Mouse (Mus musculus): ENCODE measurements around the gene Ass1. TPM values are rescaled to one million over a fixed set of nuclear protein-coding genes. Genes with fewer than 3 reads are reported as not detected.
"Not testable (repeated sequence)": the region's sequence is repeated elsewhere in the genome, so short reads cannot be mapped to it uniquely, and the experiment has no call there.

Ass1 gene
- polyA plus RNA-seq, 1 experiment from 2014 or later: 7.3 TPM

DNA sequence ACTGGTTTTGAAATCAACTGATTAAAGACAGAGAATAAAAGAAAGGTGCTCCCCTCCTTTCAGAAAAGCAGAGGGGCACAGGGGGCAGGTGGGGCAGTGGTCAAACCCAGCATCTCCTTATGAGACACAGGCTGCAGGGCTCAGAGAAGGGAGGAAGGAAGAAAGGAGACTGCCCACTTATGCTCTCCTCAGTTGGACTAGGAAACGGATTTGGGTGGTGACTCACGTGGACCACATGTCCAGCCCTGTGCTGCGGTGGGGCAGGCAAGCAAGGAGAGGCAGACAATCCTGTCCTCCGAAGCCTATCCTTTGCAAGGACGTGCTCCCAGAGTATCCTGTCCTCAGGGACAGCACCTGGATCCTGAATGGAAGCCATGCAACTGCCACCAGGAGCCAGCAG, 54.6 kb downstream of the Ass1 start:
- no peak for ATAC-seq (ENCODE audit: low read depth)
- Histone ChIP-seq H3K9ac (replicated peaks; ENCODE audit: low read depth, low read length) (no peak overlapping the region), H3K4me1 (ENCODE audit: control insufficient read depth, insufficient read depth, low read length) (no peaks in the 10 kb centered on the region), H3K36me3 (ENCODE audit: control insufficient read depth, insufficient read depth, low read length) (no peaks in the 10 kb centered on the region), H3K4me3 (ENCODE audit: low read depth, low read length) (no peak overlapping the region), H3K4me2 (ENCODE audit: low read depth, low read length) (no peak overlapping the region), H3K27ac (ENCODE audit: low read depth, low read length) (no peak overlapping the region), H3K9me3 (ENCODE audit: control insufficient read depth, low read length) (no peaks in the 10 kb centered on the region), H3K27me3 (ENCODE audit: control insufficient read depth, insufficient read depth, low read length) (0 out of 2 replicates have a peak, but pooled peaks cover 6% of the 10 kb centered on the region)
- WGBS: 83% methylated on average over 5 of the region's 5 CpGs

DNA sequence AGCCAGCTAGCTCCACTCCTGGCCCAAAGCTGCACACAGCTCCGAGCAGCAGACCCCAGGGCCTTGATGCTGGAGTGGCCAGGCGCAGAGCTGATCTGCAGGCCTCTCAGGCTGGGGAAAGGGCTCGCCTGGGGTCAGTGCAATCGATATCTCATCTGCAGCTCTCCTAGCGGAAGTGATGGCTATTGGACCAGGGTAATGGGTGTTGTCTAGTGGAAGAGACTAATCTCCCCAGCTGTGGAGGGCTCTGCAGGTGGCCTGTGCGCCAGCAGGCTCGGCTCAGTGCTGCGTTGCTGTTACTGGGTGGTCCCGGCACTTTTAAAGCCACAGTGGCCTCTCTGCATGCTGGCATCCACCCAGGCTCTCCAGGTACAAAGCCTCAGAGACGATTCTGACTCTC, 55.8 kb downstream of the Ass1 start:
- no peak for ATAC-seq (ENCODE audit: low read depth)
- H3K9me3 ChIP-seq (ENCODE audit: control insufficient read depth, low read length): no peaks in the 10 kb centered on the region
- WGBS: 24% methylated on average over 10 of the region's 10 CpGs
- no peak overlapping the region for H3K9ac ChIP-seq (replicated peaks; ENCODE audit: low read depth, low read length)
- H3K4me1 ChIP-seq (ENCODE audit: control insufficient read depth, insufficient read depth, low read length): no peaks in the 10 kb centered on the region
- no peak overlapping the region for H3K4me2 ChIP-seq (ENCODE audit: low read depth, low read length)
- H3K27ac ChIP-seq (ENCODE audit: low read depth, low read length): no peak overlapping the region
- no peak overlapping the region for H3K4me3 ChIP-seq (ENCODE audit: low read depth, low read length)
- H3K27me3 ChIP-seq (ENCODE audit: control insufficient read depth, insufficient read depth, low read length): 0 out of 2 replicates have a peak, but pooled peaks cover 6% of the 10 kb centered on the region
- H3K36me3 ChIP-seq (ENCODE audit: control insufficient read depth, insufficient read depth, low read length): no peaks in the 10 kb centered on the region

DNA sequence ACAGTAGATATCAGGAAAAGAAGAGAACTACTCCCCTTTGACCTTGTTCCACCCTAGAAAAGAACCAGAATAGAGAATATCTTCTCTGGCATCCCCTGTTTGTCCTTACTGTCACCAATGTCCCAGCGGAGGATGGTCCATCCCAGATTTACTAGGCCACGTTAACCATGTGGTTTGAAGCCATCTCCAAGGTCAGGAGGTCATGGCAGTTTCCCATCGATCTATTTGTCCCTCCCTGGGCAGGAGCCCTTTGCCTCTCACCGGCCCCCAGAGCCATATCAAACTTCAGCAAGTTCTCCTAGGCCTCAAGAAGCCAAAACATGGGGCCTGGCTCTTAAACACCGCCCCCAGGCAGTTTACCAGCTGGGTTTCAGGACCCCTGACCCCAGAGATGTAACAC, 60.2 kb downstream of the Ass1 start:
- Histone ChIP-seq H3K9me3 (ENCODE audit: control insufficient read depth, low read length) (no peaks in the 10 kb centered on the region), H3K4me2 (ENCODE audit: low read depth, low read length) (no peak overlapping the region), H3K27ac (ENCODE audit: low read depth, low read length) (no peak overlapping the region), H3K4me1 (ENCODE audit: control insufficient read depth, insufficient read depth, low read length) (no peaks in the 10 kb centered on the region), H3K27me3 (ENCODE audit: control insufficient read depth, insufficient read depth, low read length) (0 out of 2 replicates have a peak, but pooled peaks cover 6% of the 10 kb centered on the region), H3K9ac (replicated peaks; ENCODE audit: low read depth, low read length) (no peak overlapping the region), H3K36me3 (ENCODE audit: control insufficient read depth, insufficient read depth, low read length) (no peaks in the 10 kb centered on the region), H3K4me3 (ENCODE audit: low read depth, low read length) (no peak overlapping the region)
- WGBS: 59% methylated on average over 5 of the region's 5 CpGs
- no peak for ATAC-seq (ENCODE audit: low read depth)

DNA sequence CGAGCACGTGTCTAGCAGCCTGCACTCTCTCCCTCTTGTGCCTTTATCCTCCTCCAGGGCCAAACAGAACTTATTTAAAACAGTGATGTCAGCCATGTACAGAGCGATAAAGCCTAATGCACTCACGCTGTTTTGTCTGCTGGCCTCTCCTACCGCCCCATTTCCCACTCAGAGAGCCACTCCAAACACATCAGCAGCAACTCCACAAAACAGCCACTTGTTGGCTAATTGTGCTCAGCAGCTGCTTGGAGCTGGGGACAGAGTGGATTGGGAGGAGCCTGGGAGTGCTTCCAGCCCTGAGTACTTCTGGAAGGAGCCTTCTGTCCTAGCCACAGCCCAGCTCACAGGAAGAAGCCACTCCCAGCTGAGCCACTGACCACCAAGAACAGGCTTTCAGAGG, 67.0 kb downstream of the Ass1 start:
- Histone ChIP-seq H3K4me2 (ENCODE audit: low read depth, low read length) (no peak overlapping the region), H3K9ac (replicated peaks; ENCODE audit: low read depth, low read length) (no peak overlapping the region), H3K4me3 (ENCODE audit: low read depth, low read length) (no peak overlapping the region), H3K36me3 (ENCODE audit: control insufficient read depth, insufficient read depth, low read length) (no peaks in the 10 kb centered on the region), H3K9me3 (ENCODE audit: control insufficient read depth, low read length) (no peaks in the 10 kb centered on the region), H3K27me3 (ENCODE audit: control insufficient read depth, insufficient read depth, low read length) (no peaks in the 10 kb centered on the region), H3K27ac (ENCODE audit: low read depth, low read length) (no peak overlapping the region), H3K4me1 (ENCODE audit: control insufficient read depth, insufficient read depth, low read length) (no peaks in the 10 kb centered on the region)
- no peak for ATAC-seq (ENCODE audit: low read depth)
- 65% methylated on average over 5 of the region's 5 CpGs for WGBS

DNA sequence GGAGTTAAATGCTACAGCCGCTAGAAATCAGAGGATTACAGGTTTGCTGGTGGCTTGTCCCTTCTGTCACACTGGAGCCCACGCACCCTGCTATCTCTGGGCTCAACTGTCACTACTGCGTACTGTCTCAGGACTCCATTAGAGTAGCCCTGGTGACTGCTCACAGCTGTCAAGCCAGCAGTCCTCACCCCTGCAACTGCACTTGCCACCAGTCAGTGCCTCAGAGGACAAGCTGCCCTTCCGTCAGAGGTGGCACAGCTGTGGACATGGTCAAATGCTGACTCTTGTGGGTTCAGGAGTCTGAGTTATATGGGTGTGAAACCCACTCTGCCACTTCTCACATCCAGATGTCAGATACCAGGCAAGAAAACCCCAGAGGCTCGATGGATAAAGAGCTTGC, 68.7 kb downstream of the Ass1 start:
- Histone ChIP-seq H3K4me3 (ENCODE audit: low read depth, low read length) (no peak overlapping the region), H3K36me3 (ENCODE audit: control insufficient read depth, insufficient read depth, low read length) (no peaks in the 10 kb centered on the region), H3K9ac (replicated peaks; ENCODE audit: low read depth, low read length) (no peak overlapping the region), H3K4me2 (ENCODE audit: low read depth, low read length) (no peak overlapping the region), H3K4me1 (ENCODE audit: control insufficient read depth, insufficient read depth, low read length) (no peaks in the 10 kb centered on the region), H3K27ac (ENCODE audit: low read depth, low read length) (no peak overlapping the region), H3K9me3 (ENCODE audit: control insufficient read depth, low read length) (no peaks in the 10 kb centered on the region), H3K27me3 (ENCODE audit: control insufficient read depth, insufficient read depth, low read length) (no peaks in the 10 kb centered on the region)
- no peak for ATAC-seq (ENCODE audit: low read depth)
- 77% methylated on average over 5 of the region's 5 CpGs for whole genome bisulfite sequencing

DNA sequence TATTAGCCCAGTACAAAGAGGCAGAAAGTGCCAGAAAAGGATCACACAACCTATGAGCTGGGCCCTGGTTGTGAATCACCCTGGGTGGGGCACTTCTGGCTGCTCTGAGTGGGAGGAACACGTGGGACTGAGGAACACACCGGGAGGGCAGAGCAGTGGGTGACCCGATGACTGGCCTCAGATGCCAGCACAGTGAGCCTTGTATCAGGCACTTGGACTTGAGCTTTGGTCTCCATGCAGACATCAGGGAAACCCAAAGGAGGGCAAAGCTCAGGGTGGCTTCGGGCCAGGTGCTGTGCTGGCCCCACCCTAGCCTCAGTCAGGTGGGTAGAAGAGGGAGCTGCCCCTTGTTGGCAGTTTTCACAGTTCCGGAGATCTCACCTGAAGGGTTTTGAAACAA, 71.6 kb downstream of the Ass1 start:
- Histone ChIP-seq H3K27ac (ENCODE audit: low read depth, low read length) (no peak overlapping the region), H3K36me3 (ENCODE audit: control insufficient read depth, insufficient read depth, low read length) (no peaks in the 10 kb centered on the region), H3K4me3 (ENCODE audit: low read depth, low read length) (no peak overlapping the region), H3K9me3 (ENCODE audit: control insufficient read depth, low read length) (no peaks in the 10 kb centered on the region), H3K27me3 (ENCODE audit: control insufficient read depth, insufficient read depth, low read length) (no peaks in the 10 kb centered on the region), H3K9ac (replicated peaks; ENCODE audit: low read depth, low read length) (no peak overlapping the region), H3K4me2 (ENCODE audit: low read depth, low read length) (no peak overlapping the region), H3K4me1 (ENCODE audit: control insufficient read depth, insufficient read depth, low read length) (no peaks in the 10 kb centered on the region)
- WGBS: 93% methylated on average over 5 of the region's 5 CpGs
- no peak for ATAC-seq (ENCODE audit: low read depth)

DNA sequence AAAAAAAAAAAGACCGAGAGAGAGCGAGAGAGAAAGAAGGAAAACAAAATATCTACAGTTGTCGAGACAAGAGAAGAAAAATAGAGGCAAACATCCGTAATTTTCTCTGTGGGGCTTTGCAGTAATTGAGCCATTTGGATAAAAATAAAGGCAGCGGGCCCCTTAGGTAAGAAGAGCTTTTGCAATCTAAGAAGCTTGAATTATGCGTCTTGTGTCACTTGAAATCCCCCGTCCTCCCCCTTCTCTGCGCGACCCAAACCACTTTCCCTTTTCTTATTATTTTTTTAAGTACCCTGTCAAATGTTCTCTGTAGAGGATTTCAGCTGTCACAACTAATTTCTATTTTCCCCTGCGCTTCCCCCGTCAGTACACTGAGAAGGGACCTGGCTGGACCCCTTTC, 77.7 kb downstream of the Ass1 start:
- Histone ChIP-seq H3K9me3 (ENCODE audit: control insufficient read depth, low read length) (no peaks in the 10 kb centered on the region), H3K4me2 (ENCODE audit: low read depth, low read length) (no peak overlapping the region), H3K27ac (ENCODE audit: low read depth, low read length) (no peak overlapping the region), H3K36me3 (ENCODE audit: control insufficient read depth, insufficient read depth, low read length) (no peaks in the 10 kb centered on the region), H3K9ac (replicated peaks; ENCODE audit: low read depth, low read length) (no peak overlapping the region), H3K4me1 (ENCODE audit: control insufficient read depth, insufficient read depth, low read length) (no peaks in the 10 kb centered on the region), H3K27me3 (ENCODE audit: control insufficient read depth, insufficient read depth, low read length) (no peaks in the 10 kb centered on the region), H3K4me3 (ENCODE audit: low read depth, low read length) (no peak overlapping the region)
- ATAC-seq (ENCODE audit: low read depth): no peak
- 63% methylated on average over 11 of the region's 11 CpGs for WGBS

DNA sequence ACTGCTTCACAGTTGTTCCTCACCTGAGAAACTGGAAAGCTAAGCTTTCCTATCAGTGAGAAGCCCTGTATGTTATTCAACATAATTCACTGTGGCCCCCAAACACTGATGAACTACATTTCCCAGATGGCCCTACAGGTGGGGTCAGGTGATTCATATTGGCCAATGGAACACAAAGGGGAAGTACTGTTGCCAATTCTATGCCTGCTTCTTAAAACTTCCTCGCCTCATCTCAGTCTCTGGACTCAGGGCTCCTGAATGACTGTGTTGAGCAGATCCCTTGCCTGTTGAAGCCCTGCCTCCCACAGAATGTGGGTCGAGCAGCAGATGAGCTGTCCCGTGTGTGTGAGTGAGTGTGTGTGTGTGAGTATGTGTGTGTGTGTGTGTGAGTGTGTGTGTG, 80.5 kb downstream of the Ass1 start:
- Histone ChIP-seq H3K36me3 (ENCODE audit: control insufficient read depth, insufficient read depth, low read length) (no peaks in the 10 kb centered on the region), H3K27me3 (ENCODE audit: control insufficient read depth, insufficient read depth, low read length) (no peaks in the 10 kb centered on the region), H3K4me3 (ENCODE audit: low read depth, low read length) (no peak overlapping the region), H3K27ac (ENCODE audit: low read depth, low read length) (no peak overlapping the region), H3K4me2 (ENCODE audit: low read depth, low read length) (no peak overlapping the region), H3K4me1 (ENCODE audit: control insufficient read depth, insufficient read depth, low read length) (no peaks in the 10 kb centered on the region), H3K9me3 (ENCODE audit: control insufficient read depth, low read length) (no peaks in the 10 kb centered on the region), H3K9ac (replicated peaks; ENCODE audit: low read depth, low read length) (no peak overlapping the region)
- ATAC-seq (ENCODE audit: low read depth): no peak
- 86% methylated on average over 3 of the region's 3 CpGs for WGBS

DNA sequence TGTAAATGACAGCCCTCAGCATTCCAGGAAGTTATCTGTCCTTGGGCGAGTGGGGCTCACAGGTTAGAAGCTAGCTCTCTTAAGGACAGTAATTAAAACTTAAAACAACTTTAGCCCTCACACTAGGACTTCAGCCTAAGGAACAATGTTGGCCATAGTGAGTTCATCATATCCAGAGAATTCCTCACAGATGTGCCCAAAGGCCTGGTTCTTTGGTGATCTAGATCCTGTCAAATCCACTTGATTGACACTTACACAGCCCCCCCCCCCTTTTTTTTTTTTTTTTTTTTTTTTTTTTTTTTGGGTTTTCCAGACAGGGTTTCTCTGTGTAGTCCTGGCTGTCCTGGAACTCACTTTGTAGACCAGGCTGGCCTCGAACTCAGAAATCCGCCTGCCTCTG, 81.3 kb downstream of the Ass1 start:
- H3K27ac ChIP-seq (ENCODE audit: low read depth, low read length); H3K27me3 ChIP-seq (ENCODE audit: control insufficient read depth, insufficient read depth, low read length); H3K9ac ChIP-seq (replicated peaks; ENCODE audit: low read depth, low read length); ATAC-seq (ENCODE audit: low read depth); H3K4me2 ChIP-seq (ENCODE audit: low read depth, low read length); H3K9me3 ChIP-seq (ENCODE audit: control insufficient read depth, low read length); H3K4me3 ChIP-seq (ENCODE audit: low read depth, low read length); H3K36me3 ChIP-seq (ENCODE audit: control insufficient read depth, insufficient read depth, low read length); H3K4me1 ChIP-seq (ENCODE audit: control insufficient read depth, insufficient read depth, low read length): not testable (repeated sequence)
- WGBS: 89% methylated on average over 3 of the region's 3 CpGs

DNA sequence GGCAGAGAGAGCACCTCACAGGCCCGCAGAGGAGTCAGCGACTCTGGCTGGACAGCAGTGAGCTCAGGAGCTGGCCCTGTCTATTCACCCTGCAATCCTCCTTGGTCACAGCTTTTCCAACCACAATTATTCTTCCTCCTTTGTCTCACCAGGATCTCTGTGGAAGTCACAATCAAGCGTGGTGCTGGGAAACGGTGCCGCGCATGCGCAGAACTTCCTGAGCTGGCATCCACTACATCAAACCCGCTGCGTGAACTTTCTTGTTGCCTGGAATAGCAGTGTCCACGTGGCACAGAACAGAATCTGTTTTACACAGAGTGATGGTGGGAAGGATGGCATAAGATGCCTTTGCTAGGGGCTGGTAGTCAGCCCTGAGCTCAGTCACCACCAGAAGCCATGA, 82.0 kb downstream of the Ass1 start:
- Histone ChIP-seq H3K4me2 (ENCODE audit: low read depth, low read length) (no peak overlapping the region), H3K27me3 (ENCODE audit: control insufficient read depth, insufficient read depth, low read length) (no peaks in the 10 kb centered on the region), H3K4me1 (ENCODE audit: control insufficient read depth, insufficient read depth, low read length) (no peaks in the 10 kb centered on the region), H3K36me3 (ENCODE audit: control insufficient read depth, insufficient read depth, low read length) (no peaks in the 10 kb centered on the region), H3K9me3 (ENCODE audit: control insufficient read depth, low read length) (no peaks in the 10 kb centered on the region), H3K9ac (replicated peaks; ENCODE audit: low read depth, low read length) (no peak overlapping the region), H3K27ac (ENCODE audit: low read depth, low read length) (no peak overlapping the region), H3K4me3 (ENCODE audit: low read depth, low read length) (no peak overlapping the region)
- 92% methylated on average over 10 of the region's 10 CpGs for WGBS
- no peak for ATAC-seq (ENCODE audit: low read depth)
